Mouse (Mus musculus) C2C12 (cell line): Measurements from ENCODE around the gene Pla1a. TPM values are rescaled to one million over a fixed set of nuclear protein-coding genes. Genes with fewer than 3 reads are reported as not detected.

Experiments used
- H3K27me3 ChIP-seq: one replicate; pipeline ENCODE4 v1.6.1; 2011; ENCODE audit not compliant: control insufficient read depth, insufficient read depth, insufficient read length
- H3K36me3 ChIP-seq: one replicate; pipeline ENCODE4 v1.6.1; 2011; ENCODE audit not compliant: control insufficient read depth, insufficient read depth
- H3K4me3 ChIP-seq: one replicate; pipeline ENCODE4 v1.5.1; 2011; ENCODE audit warnings: mild to moderate bottlenecking, control low read depth; ENCODE audit not compliant: poor library complexity, insufficient read depth, severe bottlenecking
- H3K79me2 ChIP-seq: one replicate; pipeline ENCODE4 v1.6.1; 2011; ENCODE audit not compliant: control insufficient read depth, insufficient read depth
- H3K79me3 ChIP-seq: one replicate; pipeline ENCODE4 v1.6.1; 2011; ENCODE audit warnings: low read depth, control low read depth
- H3ac ChIP-seq: one replicate; pipeline ENCODE3; 2011; ENCODE audit warnings: low read depth; ENCODE audit not compliant: control insufficient read depth, insufficient read length
- CEBPB ChIP-seq: IDR thresholded peaks from one replicate; pipeline ENCODE4 v1.6.1; 2011; ENCODE audit warnings: low read depth, mild to moderate bottlenecking, control low read depth, moderate library complexity
- CTCF ChIP-seq: IDR thresholded peaks from one replicate; pipeline ENCODE4 v1.5.1; 2011; ENCODE audit not compliant: control insufficient read depth, insufficient read depth, insufficient read length
- FOSL1 ChIP-seq: IDR thresholded peaks from one replicate; pipeline ENCODE4 v1.8.0; 2011; ENCODE audit warnings: mild to moderate bottlenecking, low read length; ENCODE audit not compliant: poor library complexity, insufficient read depth, severe bottlenecking
- MAX ChIP-seq: IDR thresholded peaks from one replicate; pipeline ENCODE4 v1.6.1; 2011; ENCODE audit warnings: mild to moderate bottlenecking, control low read depth
- MYOD1 ChIP-seq: IDR thresholded peaks from one replicate; pipeline ENCODE4 v1.6.1; 2011; ENCODE audit warnings: low read depth; ENCODE audit not compliant: control insufficient read depth, insufficient read length
- MYOG ChIP-seq: IDR thresholded peaks from one replicate; pipeline ENCODE4 v1.6.1; 2011; ENCODE audit not compliant: control insufficient read depth, insufficient read length; ENCODE audit errors: extremely low read depth
- USF1 ChIP-seq: IDR thresholded peaks from one replicate; pipeline ENCODE4 v1.6.1; 2011; ENCODE audit warnings: low read depth, mild to moderate bottlenecking, control low read depth, moderate library complexity
- polyA plus RNA-seq: library from polyadenylated mRNA; unstranded; fragments of >200 nt; fragmentation: generic; extraction: Trizol; gene quantifications from one replicate; pipeline ENCODE4 v1.2.1, GENCODE M21; 2012; ENCODE audit warnings: missing spikeins

Pla1a gene
- polyA plus RNA-seq, 1 experiment, result 3.0 TPM

DNA sequence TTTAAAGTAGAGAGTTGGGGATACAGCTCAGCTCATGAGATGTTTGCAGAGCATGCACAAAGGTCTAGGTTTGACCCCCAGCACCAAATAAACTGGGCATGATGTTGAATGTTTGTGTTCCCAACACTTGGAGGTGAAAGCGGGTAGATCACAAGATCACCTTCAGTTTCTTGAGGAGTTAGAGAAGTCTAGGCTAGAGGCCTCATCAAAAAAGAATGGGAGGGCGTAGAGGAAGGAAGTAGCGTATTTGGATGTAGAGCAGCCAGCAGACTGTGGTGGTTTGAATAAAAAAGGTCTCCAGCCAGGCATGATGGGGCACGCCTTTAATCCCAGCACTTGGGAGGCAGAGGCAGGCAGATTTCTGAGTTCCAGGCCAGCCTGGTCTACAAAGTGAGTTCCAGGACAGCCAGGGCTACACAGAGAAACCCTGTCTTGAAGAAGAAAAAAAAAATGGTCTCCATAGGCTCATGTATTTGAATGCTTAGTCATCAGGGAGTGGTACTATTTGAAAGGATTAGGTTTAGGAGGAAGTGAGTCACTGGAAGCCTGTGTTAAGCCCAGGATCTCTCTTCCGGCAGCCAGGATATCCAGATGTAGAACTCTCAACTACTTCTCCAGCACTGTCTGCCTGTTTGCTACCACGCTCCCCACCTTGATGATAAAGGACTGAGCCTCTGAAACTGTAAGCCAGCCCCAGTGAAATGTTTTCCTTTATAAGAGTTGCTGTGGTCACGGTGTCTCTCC, 10.9 kb upstream of the Pla1a start:
- Histone ChIP-seq H3ac (no peak overlapping the region), H3K79me3 (no peaks in the 10 kb centered on the region), H3K27me3 (no peaks in the 10 kb centered on the region), H3K4me3 (no peak overlapping the region), H3K79me2 (no peaks in the 10 kb centered on the region), H3K36me3 (peaks cover 48% of the 10 kb centered on the region)
- TF ChIP-seq CEBPB (no peak), USF1 (no peak), MYOG (no peak), MAX (no peak), FOSL1 (no peak), MYOD1 (no peak), CTCF (no peak)

DNA sequence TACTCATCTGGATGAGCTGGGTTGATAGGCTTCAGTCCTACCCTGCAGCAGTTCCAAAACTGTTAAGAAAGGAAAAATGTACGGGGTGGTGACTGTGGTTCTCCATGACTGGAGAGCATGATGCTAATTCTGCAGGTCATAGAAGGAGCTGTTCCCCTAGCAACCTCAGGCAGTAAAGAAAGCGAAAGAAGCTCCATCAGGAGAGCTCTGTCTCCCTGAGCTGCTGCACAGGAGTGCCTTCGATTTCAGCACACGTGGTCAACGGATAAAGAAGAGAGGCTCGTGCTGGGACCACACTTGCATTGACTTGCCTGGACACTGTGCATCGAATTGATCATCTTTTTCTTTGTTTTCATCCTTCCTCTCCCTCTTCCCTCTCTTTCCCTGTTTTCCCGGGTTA, 9.3 kb upstream of the Pla1a start:
- H3ac ChIP-seq, result no peak overlapping the region
- no peaks in the 10 kb centered on the region for H3K79me3 ChIP-seq
- H3K4me3 ChIP-seq, result no peak overlapping the region
- no peak for TF ChIP-seq MAX
- TF ChIP-seq FOSL1, result no peak
- TF ChIP-seq CTCF, result no peak
- no peak for TF ChIP-seq MYOD1
- no peak for TF ChIP-seq MYOG
- no peak for TF ChIP-seq CEBPB
- TF ChIP-seq USF1, result no peak
- no peaks in the 10 kb centered on the region for H3K27me3 ChIP-seq
- no peaks in the 10 kb centered on the region for H3K79me2 ChIP-seq
- peaks cover 34% of the 10 kb centered on the region for H3K36me3 ChIP-seq

DNA sequence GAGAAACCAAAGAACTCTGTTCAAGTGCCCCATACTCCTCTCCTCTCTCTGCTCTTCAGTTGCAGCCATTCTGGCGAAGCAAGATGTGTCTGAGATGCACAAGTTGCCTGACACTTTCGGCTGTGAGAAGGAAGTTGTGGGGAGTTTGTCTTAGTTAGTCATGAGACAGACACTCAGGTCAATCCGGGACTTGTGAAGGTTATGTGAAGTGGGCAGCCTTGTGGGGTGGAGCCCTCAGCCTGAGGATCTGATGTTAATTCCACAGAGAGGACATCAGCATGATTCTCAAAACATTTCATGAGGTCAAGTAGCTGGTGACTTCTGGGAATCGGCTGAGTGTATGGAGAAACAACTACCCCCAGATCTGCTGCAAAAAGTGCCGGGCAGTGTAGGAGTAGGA, 8.7 kb upstream of the Pla1a start:
- Histone ChIP-seq H3K27me3 (no peaks in the 10 kb centered on the region), H3ac (no peak overlapping the region), H3K36me3 (peaks cover 30% of the 10 kb centered on the region), H3K79me3 (no peaks in the 10 kb centered on the region), H3K4me3 (no peak overlapping the region), H3K79me2 (no peaks in the 10 kb centered on the region)
- no peak for TF ChIP-seq MYOG
- no peak for TF ChIP-seq FOSL1
- no peak for TF ChIP-seq MYOD1
- TF ChIP-seq CTCF, result no peak
- TF ChIP-seq CEBPB, result no peak
- TF ChIP-seq MAX, result no peak
- no peak for TF ChIP-seq USF1

DNA sequence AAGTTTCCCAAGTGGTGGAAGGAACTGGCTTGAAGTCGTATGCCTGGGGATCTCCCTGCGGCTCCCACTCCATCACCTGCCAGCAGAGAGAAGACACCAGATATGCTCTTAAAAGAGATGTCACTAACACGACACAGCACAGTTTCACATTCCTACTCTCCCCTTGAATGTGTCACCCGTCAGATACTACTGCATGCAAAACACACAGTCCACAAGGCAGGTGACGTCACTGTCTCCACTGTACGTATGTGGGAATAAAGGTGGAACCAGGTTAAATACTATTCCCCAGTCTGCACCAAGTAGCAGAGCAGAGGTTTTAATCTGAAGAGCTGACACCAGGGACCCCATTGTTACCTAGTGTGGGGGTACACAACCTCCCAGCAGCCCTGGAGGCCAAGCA, 7.5 kb upstream of the Pla1a start:
- no peak overlapping the region for H3ac ChIP-seq

DNA sequence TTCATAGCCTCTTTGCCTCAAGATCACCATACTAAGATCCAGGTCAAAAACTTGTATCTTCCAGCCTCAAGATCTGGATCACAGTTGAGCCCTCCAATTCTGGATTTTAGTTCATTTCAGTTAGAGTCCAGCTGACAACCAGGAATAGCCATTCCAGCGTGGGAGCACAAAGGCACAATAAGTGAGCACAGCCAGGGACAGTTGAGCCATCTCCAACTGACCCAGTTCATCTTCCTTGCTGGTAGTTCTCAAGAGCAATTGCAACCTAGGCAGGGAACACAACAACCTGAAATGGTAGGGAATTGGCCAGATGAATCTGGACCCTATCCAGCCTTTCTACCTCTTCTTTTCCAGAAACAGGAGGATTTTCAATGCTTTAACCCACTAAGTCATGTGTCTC, 6.2 kb upstream of the Pla1a start:
- Histone ChIP-seq H3K79me3 (no peaks in the 10 kb centered on the region), H3K79me2 (no peaks in the 10 kb centered on the region), H3K4me3 (no peak overlapping the region), H3K36me3 (peaks cover 9% of the 10 kb centered on the region), H3ac (no peak overlapping the region), H3K27me3 (no peaks in the 10 kb centered on the region)
- no peak for TF ChIP-seq MAX
- TF ChIP-seq MYOD1, result no peak
- no peak for TF ChIP-seq MYOG
- TF ChIP-seq CEBPB, result no peak
- no peak for TF ChIP-seq CTCF
- no peak for TF ChIP-seq FOSL1
- TF ChIP-seq USF1, result no peak

More for the DNA sequence above, 7.5 kb upstream of the Pla1a start:
- Histone ChIP-seq H3K27me3 (no peaks in the 10 kb centered on the region), H3K79me3 (no peaks in the 10 kb centered on the region), H3K36me3 (peaks cover 19% of the 10 kb centered on the region), H3K4me3 (no peak overlapping the region), H3K79me2 (no peaks in the 10 kb centered on the region)
- TF ChIP-seq CTCF, result no peak
- TF ChIP-seq MYOG, result no peak
- no peak for TF ChIP-seq MAX
- no peak for TF ChIP-seq MYOD1
- no peak for TF ChIP-seq FOSL1
- no peak for TF ChIP-seq USF1
- TF ChIP-seq CEBPB, result no peak

DNA sequence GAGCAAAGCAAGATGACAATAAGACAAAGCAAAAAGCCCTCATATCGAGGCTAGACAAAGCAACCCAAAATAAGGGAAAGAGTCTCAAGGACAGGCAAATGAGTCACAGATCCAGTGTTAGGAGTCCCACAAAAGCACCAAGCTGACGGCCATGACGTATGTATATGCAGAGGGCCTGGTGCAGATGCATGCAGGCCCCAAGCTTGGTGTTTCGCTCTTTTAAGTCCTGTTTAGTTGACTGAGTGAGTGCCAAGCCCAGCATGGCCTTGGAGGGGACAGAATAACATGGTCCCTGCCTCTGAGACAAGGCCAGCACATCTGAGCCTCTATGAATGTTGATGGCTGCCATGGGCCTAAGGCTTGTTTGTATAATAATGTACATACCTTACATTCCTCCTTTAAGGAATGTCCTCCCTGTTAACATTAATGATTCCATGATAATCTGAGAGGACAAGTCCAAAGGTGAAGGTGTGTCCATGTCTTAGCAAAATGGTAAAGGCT, 1.4 kb upstream of the Pla1a start:
- H3K79me2 ChIP-seq, result no peaks in the 10 kb centered on the region
- no peaks in the 10 kb centered on the region for H3K27me3 ChIP-seq
- no peak overlapping the region for H3ac ChIP-seq
- H3K79me3 ChIP-seq, result no peaks in the 10 kb centered on the region
- no peak overlapping the region for H3K4me3 ChIP-seq
- no peak for TF ChIP-seq CTCF
- TF ChIP-seq FOSL1, result no peak
- no peak for TF ChIP-seq CEBPB
- TF ChIP-seq MYOG, result no peak
- TF ChIP-seq MAX, result no peak
- no peak for TF ChIP-seq USF1
- TF ChIP-seq MYOD1, result no peak
- no peaks in the 10 kb centered on the region for H3K36me3 ChIP-seq
